Mouse (Mus musculus): Measurements from ENCODE around the gene Nr1h2. TPM values are rescaled to one million over a fixed set of nuclear protein-coding genes. Genes with fewer than 3 reads are reported as not detected.

Gene Nr1h2
- polyA plus RNA-seq, 1 experiment from 2014 or later: 79.3 TPM

- H3K27me3 ChIP-seq (replicated peaks; ENCODE audit: control insufficient read depth, insufficient read depth, low read length): no peaks in the 10 kb centered on the region
- no peak for ATAC-seq
- H3K27ac ChIP-seq (ENCODE audit: low read length): no peak overlapping the region
These were observed 46.3 kb downstream of the Nr1h2 start for GRCm38 (mm10) chr7:44507491-44507890.

GRCm38 (mm10) chr7:44501563-44502115, 52.1 kb downstream of the Nr1h2 start:
- no peaks in the 10 kb centered on the region for H3K27me3 ChIP-seq (replicated peaks; ENCODE audit: control insufficient read depth, insufficient read depth, low read length)
- H3K9me3 ChIP-seq (ENCODE audit: control insufficient read depth, low read length): no peaks in the 10 kb centered on the region
- H3K4me2 ChIP-seq (ENCODE audit: low read depth, low read length): no peak overlapping the region
- no peak overlapping the region for H3K27ac ChIP-seq (ENCODE audit: low read length)
- ATAC-seq: 0 out of 2 replicates have a peak, but pooled peaks have one; percentile 29
- no peak overlapping the region for H3K4me3 ChIP-seq (ENCODE audit: low read length)
- no peaks in the 10 kb centered on the region for H3K36me3 ChIP-seq (ENCODE audit: control insufficient read depth, insufficient read depth, low read length)
- no peaks in the 10 kb centered on the region for H3K4me1 ChIP-seq (ENCODE audit: control insufficient read depth, insufficient read depth, low read length)
- no peak overlapping the region for H3K9ac ChIP-seq (ENCODE audit: low read depth, low read length)
- WGBS: 34% methylated on average over 5 of the region's 5 CpGs

More at GRCm38 (mm10) chr7:44507491-44507890, 46.3 kb downstream of the Nr1h2 start:
- no peak overlapping the region for H3K9ac ChIP-seq (ENCODE audit: low read depth, low read length)
- no peaks in the 10 kb centered on the region for H3K4me1 ChIP-seq (ENCODE audit: control insufficient read depth, insufficient read depth, low read length)
- peaks cover 1% of the 10 kb centered on the region; the same call in 1 of the 2 replicates for H3K9me3 ChIP-seq (ENCODE audit: control insufficient read depth, low read length)
- H3K36me3 ChIP-seq (ENCODE audit: control insufficient read depth, insufficient read depth, low read length): no peaks in the 10 kb centered on the region
- no peak overlapping the region for H3K4me2 ChIP-seq (ENCODE audit: low read depth, low read length)
- no peak overlapping the region for H3K4me3 ChIP-seq (ENCODE audit: low read length)

GRCm38 (mm10) chr7:44500046-44500445, 53.7 kb downstream of the Nr1h2 start:
- no peaks in the 10 kb centered on the region for H3K36me3 ChIP-seq (ENCODE audit: control insufficient read depth, insufficient read depth, low read length)
- H3K27me3 ChIP-seq (replicated peaks; ENCODE audit: control insufficient read depth, insufficient read depth, low read length): no peaks in the 10 kb centered on the region
- no peaks in the 10 kb centered on the region for H3K9me3 ChIP-seq (ENCODE audit: control insufficient read depth, low read length)
- H3K4me3 ChIP-seq (ENCODE audit: low read length): no peak overlapping the region
- 52% methylated on average over 20 of the region's 20 CpGs for WGBS
- peaks cover 7% of the 10 kb centered on the region for H3K4me1 ChIP-seq (ENCODE audit: control insufficient read depth, insufficient read depth, low read length)
- no peak for ATAC-seq
- no peak overlapping the region for H3K9ac ChIP-seq (ENCODE audit: low read depth, low read length)
- no peak overlapping the region for H3K4me2 ChIP-seq (ENCODE audit: low read depth, low read length)
- no peak overlapping the region for H3K27ac ChIP-seq (ENCODE audit: low read length)

Small RNAs within 50 kb of the gene (microRNA-seq; reads per million reads assigned to microRNA genes)
- gene Mir7053: not detected

Other genes starting within 250 kb of the Nr1h2 start
- 6.7 and 7.1 TPM in 2 replicates for gene Clec11a, start 247.0 kb downstream of the Nr1h2 start, polyA plus RNA-seq (2015; fragmentation: Nextera tagmentation; extraction: Ambion mirVana)
- 1.2 and 1.5 TPM in 2 replicates for gene Shank1, start 243.7 kb downstream of the Nr1h2 start, polyA plus RNA-seq (2015; fragmentation: Nextera tagmentation; extraction: Ambion mirVana)
- 0.82 and 1.2 TPM in 2 replicates for gene Syt3, start 169.8 kb downstream of the Nr1h2 start, polyA plus RNA-seq (2015; fragmentation: Nextera tagmentation; extraction: Ambion mirVana)
- 0.66 and 0.88 TPM in 2 replicates for gene 1700008O03Rik, start 168.1 kb downstream of the Nr1h2 start, polyA plus RNA-seq (2015; fragmentation: Nextera tagmentation; extraction: Ambion mirVana)
- 0.31 and 0.43 TPM in 2 replicates for gene Lrrc4b, start 124.9 kb downstream of the Nr1h2 start, polyA plus RNA-seq (2015; fragmentation: Nextera tagmentation; extraction: Ambion mirVana)
- gene Aspdh, start 88.6 kb downstream of the Nr1h2 start, polyA plus RNA-seq (2015; fragmentation: Nextera tagmentation; extraction: Ambion mirVana): 2.3 and 2.4 TPM in 2 replicates
- gene Josd2, start 86.0 kb downstream of the Nr1h2 start, polyA plus RNA-seq (2015; fragmentation: Nextera tagmentation; extraction: Ambion mirVana): 83.5 and 86.3 TPM in 2 replicates
- gene Emc10, start 57.4 kb downstream of the Nr1h2 start, polyA plus RNA-seq (2015; fragmentation: Nextera tagmentation; extraction: Ambion mirVana): 77.2 and 87.0 TPM in 2 replicates
- 5.9 and 6.2 TPM in 2 replicates for gene Fam71e1, start 57.4 kb downstream of the Nr1h2 start, polyA plus RNA-seq (2015; fragmentation: Nextera tagmentation; extraction: Ambion mirVana)
- gene Mybpc2, start 29.3 kb downstream of the Nr1h2 start, polyA plus RNA-seq (2015; fragmentation: Nextera tagmentation; extraction: Ambion mirVana): 0.38 and 0.45 TPM in 2 replicates
- 0.39 and 0.48 TPM in 2 replicates for gene Spib, start 21.9 kb downstream of the Nr1h2 start, polyA plus RNA-seq (2015; fragmentation: Nextera tagmentation; extraction: Ambion mirVana)
- 68.5 and 76.4 TPM in 2 replicates for gene Pold1, start 5.1 kb downstream of the Nr1h2 start, polyA plus RNA-seq (2015; fragmentation: Nextera tagmentation; extraction: Ambion mirVana)
- 3.4 and 3.9 TPM in 2 replicates for gene Napsa, start 18.4 kb upstream of the Nr1h2 start, polyA plus RNA-seq (2015; fragmentation: Nextera tagmentation; extraction: Ambion mirVana)
- 0.20 and 0.22 TPM in 2 replicates for gene Kcnc3, start 36.7 kb upstream of the Nr1h2 start, polyA plus RNA-seq (2015; fragmentation: Nextera tagmentation; extraction: Ambion mirVana)
- 70.3 and 81.3 TPM in 2 replicates for gene Myh14, start 116.9 kb upstream of the Nr1h2 start, polyA plus RNA-seq (2015; fragmentation: Nextera tagmentation; extraction: Ambion mirVana)
- not detected in 2 replicates for gene Izumo2, start 154.8 kb upstream of the Nr1h2 start, polyA plus RNA-seq (2015; fragmentation: Nextera tagmentation; extraction: Ambion mirVana)
- 47.3 and 48.5 TPM in 2 replicates for gene Vrk3, start 194.5 kb upstream of the Nr1h2 start, polyA plus RNA-seq (2015; fragmentation: Nextera tagmentation; extraction: Ambion mirVana)
- gene Zfp473, start 197.1 kb upstream of the Nr1h2 start, polyA plus RNA-seq (2015; fragmentation: Nextera tagmentation; extraction: Ambion mirVana): 1.8 and 2.0 TPM in 2 replicates